Mouse (Mus musculus) WW6 (cell line): ENCODE data around the gene H2-Q6.
"Not testable (repeated sequence)": the region's sequence is repeated elsewhere in the genome, so short reads cannot be mapped to it uniquely, and the experiment has no call there.

ENCODE experiments used
- DNase-seq: peaks from one replicate; pipeline ENCODE4 v3.0.0-alpha.2; 2013; ENCODE audit warnings: low read depth, low spot score

Gene H2-Q6

GRCm38 (mm10) chr17:35424624-35425416 is at the start of gene H2-Q6:
Gene H2-Q6, plus strand, starts transcription at chr17:35424850.
- DNase-seq: not testable (repeated sequence)

GRCm38 (mm10) chr17:35379369-35379728 is 45.3 kb upstream of the H2-Q6 start, which contains the start of gene H2-Q4:
Gene H2-Q4, plus strand, starts transcription at chr17:35379617.
- DNase-seq: no peak

- no peak for DNase-seq
Measured at GRCm38 (mm10) chr17:35379729-35380451, 44.8 kb upstream of the H2-Q6 start.

- not testable (repeated sequence) for DNase-seq
Measured at GRCm38 (mm10) chr17:35389796-35390195, 34.9 kb upstream of the H2-Q6 start.

- not testable (repeated sequence) for DNase-seq
Measured at GRCm38 (mm10) chr17:35392671-35393070, 32.0 kb upstream of the H2-Q6 start.

- not testable (repeated sequence) for DNase-seq
Measured at GRCm38 (mm10) chr17:35393864-35394800, 30.5 kb upstream of the H2-Q6 start.

GRCm38 (mm10) chr17:35396956-35397355 is 27.7 kb upstream of the H2-Q6 start:
- DNase-seq: not testable (repeated sequence)

- not testable (repeated sequence) for DNase-seq
Measured at GRCm38 (mm10) chr17:35413057-35413456, 11.6 kb upstream of the H2-Q6 start.

GRCm38 (mm10) chr17:35415273-35416129 is 9.1 kb upstream of the H2-Q6 start:
- not testable (repeated sequence) for DNase-seq

GRCm38 (mm10) chr17:35418772-35419171 is 5.9 kb upstream of the H2-Q6 start:
- no peak for DNase-seq

- DNase-seq: not testable (repeated sequence)
Measured at GRCm38 (mm10) chr17:35419564-35419963, 5.1 kb upstream of the H2-Q6 start.

- not testable (repeated sequence) for DNase-seq
Measured at GRCm38 (mm10) chr17:35420206-35420810, 4.3 kb upstream of the H2-Q6 start.

GRCm38 (mm10) chr17:35421331-35421730 is 3.3 kb upstream of the H2-Q6 start:
- DNase-seq: not testable (repeated sequence)

- DNase-seq: not testable (repeated sequence)
Measured at GRCm38 (mm10) chr17:35422360-35422759, 2.3 kb upstream of the H2-Q6 start.

- DNase-seq: not testable (repeated sequence)
Measured at GRCm38 (mm10) chr17:35423131-35423810, 1.4 kb upstream of the H2-Q6 start.

GRCm38 (mm10) chr17:35424106-35424505 is 544 bp upstream of the H2-Q6 start:
- not testable (repeated sequence) for DNase-seq

GRCm38 (mm10) chr17:35425474-35425873 is 824 bp downstream of the H2-Q6 start:
- DNase-seq: not testable (repeated sequence)

- DNase-seq: not testable (repeated sequence)
Measured at GRCm38 (mm10) chr17:35428883-35429282, 4.2 kb downstream of the H2-Q6 start.

- not testable (repeated sequence) for DNase-seq
Measured at GRCm38 (mm10) chr17:35430671-35431070, 6.0 kb downstream of the H2-Q6 start.
